Mouse (Mus musculus) embryonic facial prominence, embryonic 14.5 days (tissue): Measurements from ENCODE around the gene Bean1. TPM values are rescaled to one million over a fixed set of nuclear protein-coding genes. Genes with fewer than 3 reads are reported as not detected.

Experiments used
- ATAC-seq: fragments of 200-750 bp; cut with Nextera tagmentation; 2 replicates; pipeline ENCODE4 v1.8.0; 2017; ENCODE audit warnings: low read depth, moderate number of reproducible peaks, moderate TSS enrichment
- DNase-seq: peaks from one replicate; pipeline ENCODE4 v3.0.0-alpha.2; 2015; ENCODE audit warnings: low spot score
- H3K27ac ChIP-seq: fragments of 300-500 bp; sonication (generic); replicated peaks from 2 replicates; pipeline ENCODE4 v1.5.1; 2014; ENCODE audit warnings: low read depth, mild to moderate bottlenecking, low read length, moderate library complexity
- H3K27me3 ChIP-seq: fragments of 300-500 bp; sonication (generic); replicated peaks from 2 replicates; pipeline ENCODE4 v1.6.1; 2014; ENCODE audit warnings: low read length; ENCODE audit not compliant: control insufficient read depth, insufficient read depth
- H3K36me3 ChIP-seq: fragments of 300-500 bp; sonication (generic); 2 replicates; pipeline ENCODE4 v1.6.1; 2014; ENCODE audit warnings: low read length, mixed read lengths; ENCODE audit not compliant: control insufficient read depth, insufficient read depth
- H3K4me1 ChIP-seq: fragments of 300-500 bp; sonication (generic); 2 replicates; pipeline ENCODE4 v1.6.1; 2014; ENCODE audit warnings: antibody characterized with exemption, low read length; ENCODE audit not compliant: control insufficient read depth, insufficient read depth
- H3K4me2 ChIP-seq: fragments of 300-500 bp; sonication (generic); 2 replicates; pipeline ENCODE4 v1.6.1; 2014; ENCODE audit warnings: low read depth, mild to moderate bottlenecking, low read length, moderate library complexity, mixed read lengths
- H3K4me3 ChIP-seq: fragments of 300-500 bp; sonication (generic); 2 replicates; pipeline ENCODE4 v1.5.1; 2014; ENCODE audit warnings: low read depth, mild to moderate bottlenecking, low read length
- H3K9ac ChIP-seq: fragments of 300-500 bp; sonication (generic); 2 replicates; pipeline ENCODE4 v1.6.1; 2014; ENCODE audit warnings: low read depth, mild to moderate bottlenecking, low read length, moderate library complexity, mixed read lengths
- H3K9me3 ChIP-seq: fragments of 300-500 bp; sonication (generic); 2 replicates; pipeline ENCODE4 v1.6.1; 2016; ENCODE audit warnings: low read length; ENCODE audit not compliant: control insufficient read depth
- WGBS: fragments of 180-500 bp; shearing (Covaris S2); extraction: QIAGEN DNeasy Blood & Tissue Kit; methylation state at CpG from one replicate; pipeline ENCODE4 v1.1.7; 2014; 5-methylcytosine and 5-hydroxymethylcytosine counted together
- polyA plus RNA-seq: library from polyadenylated mRNA; unstranded; fragments of >200 nt; fragmentation: Nextera tagmentation; extraction: Ambion mirVana; gene quantifications from 2 replicates; pipeline ENCODE4 v1.2.1, GENCODE M21; 2014

Bean1 gene
- 2.1 and 2.5 TPM in 2 replicates for polyA plus RNA-seq

DNA sequence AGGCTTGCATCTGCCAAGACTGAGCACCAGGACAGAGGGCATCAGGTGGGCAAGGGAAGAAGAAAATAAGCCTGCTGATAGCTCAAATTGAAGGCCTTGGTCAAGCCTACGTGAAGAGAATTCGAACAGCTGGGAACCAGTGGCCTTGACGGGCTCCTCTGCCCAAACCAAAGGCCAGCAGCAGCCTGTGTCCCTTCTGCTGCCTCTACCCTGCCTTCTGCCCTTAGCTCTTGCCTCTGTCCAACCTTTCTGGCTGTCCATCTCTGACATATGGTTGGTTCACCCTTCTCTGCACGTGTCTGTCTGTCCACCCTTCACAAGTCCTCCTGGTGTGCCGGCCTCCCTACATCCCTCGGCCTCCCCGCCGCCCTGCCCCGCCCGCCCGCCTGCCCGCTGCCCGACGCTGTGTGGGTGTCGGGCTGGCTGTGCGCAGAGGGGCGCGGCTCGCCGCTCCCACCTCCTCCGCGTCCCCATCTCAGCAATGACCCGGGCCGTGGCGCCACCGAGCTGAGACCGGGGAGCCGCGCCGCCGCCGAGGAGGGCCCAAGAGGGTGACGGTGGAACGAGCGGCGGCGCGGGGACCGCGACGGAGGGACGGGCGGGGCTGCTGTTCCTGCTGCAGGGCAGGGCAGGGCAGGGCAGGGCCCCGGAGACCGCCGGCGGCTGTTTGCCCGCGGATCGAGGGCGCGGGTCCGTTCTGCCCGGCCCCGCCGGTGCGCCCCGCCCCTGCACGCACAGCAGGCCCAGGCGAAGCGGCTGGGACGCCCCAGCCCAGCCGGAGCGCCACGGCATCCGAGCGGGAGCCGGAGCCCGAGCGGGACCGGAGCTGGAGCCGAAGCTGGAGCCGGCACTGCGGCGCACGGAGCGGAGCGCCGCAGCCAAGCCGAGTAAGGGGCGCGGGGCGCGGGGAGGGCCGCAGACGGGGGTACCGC lies at the start of gene Bean1:
Gene Bean1 (plus strand): TSS at position 325 of the 932 bp plus-strand sequence.
- 4% methylated on average over 31 of the region's 87 CpGs for WGBS
- Histone ChIP-seq H3K4me1 (peaks cover 5% of the 10 kb centered on the region; the same call in 1 of the 2 replicates), H3K4me2 (peak within 1 kb of the TSS; percentile 98), H3K27me3 (peaks cover 45% of the 10 kb centered on the region), H3K27ac (no peak within 1 kb of the TSS), H3K9me3 (no peaks in the 10 kb centered on the region), H3K36me3 (no peaks in the 10 kb centered on the region), H3K4me3 (peak within 1 kb of the TSS; percentile 67), H3K9ac (peak within 1 kb of the TSS; percentile 76)
- peak; percentile 35 for DNase-seq
- peak; percentile 86 for ATAC-seq

DNA sequence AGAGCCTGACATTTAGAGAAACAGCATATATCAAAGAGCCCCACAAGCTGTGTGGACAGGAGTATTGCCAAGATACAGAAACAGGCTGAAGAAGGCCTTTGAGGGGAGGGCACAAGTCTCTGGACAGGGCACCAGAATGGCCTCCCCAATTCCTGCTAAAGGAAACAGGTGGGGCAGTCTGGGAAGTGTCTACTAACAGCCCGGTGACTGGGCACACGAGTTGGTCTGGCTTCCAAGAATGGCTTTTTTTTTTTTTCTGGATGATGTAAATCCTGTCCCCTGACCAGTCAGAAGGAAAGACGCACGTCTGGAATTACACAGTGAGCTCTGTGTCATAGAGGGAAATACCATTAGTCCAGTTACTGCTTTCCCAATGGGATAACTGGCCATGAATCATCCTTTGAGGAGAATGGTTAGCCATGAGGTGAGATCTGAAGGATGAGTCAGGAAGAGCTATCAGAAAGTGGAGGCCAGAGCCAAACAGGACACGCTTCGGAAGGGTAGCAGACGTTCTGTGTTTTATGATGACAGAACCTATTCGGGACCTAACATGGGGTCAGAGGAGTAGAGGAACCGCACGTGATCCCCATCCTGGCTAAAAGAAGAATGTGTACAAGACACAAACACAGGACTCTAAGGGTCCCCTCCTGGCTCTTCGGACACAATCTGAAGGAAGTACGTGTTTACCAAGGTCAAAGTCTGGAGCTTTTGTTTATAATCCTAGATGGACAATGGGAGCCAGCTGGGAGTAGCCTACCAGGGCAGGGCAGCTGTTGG lies 48.4 kb upstream of the Bean1 start:
- H3K27ac ChIP-seq, result no peak overlapping the region
- no peaks in the 10 kb centered on the region for H3K4me1 ChIP-seq
- no peak overlapping the region for H3K4me2 ChIP-seq
- no peak for DNase-seq
- no peak for ATAC-seq
- H3K9ac ChIP-seq, result no peak overlapping the region
- no peaks in the 10 kb centered on the region for H3K9me3 ChIP-seq
- WGBS, result 83% methylated on average over 12 of the region's 12 CpGs
- H3K27me3 ChIP-seq, result no peaks in the 10 kb centered on the region
- no peaks in the 10 kb centered on the region for H3K36me3 ChIP-seq
- no peak overlapping the region for H3K4me3 ChIP-seq

DNA sequence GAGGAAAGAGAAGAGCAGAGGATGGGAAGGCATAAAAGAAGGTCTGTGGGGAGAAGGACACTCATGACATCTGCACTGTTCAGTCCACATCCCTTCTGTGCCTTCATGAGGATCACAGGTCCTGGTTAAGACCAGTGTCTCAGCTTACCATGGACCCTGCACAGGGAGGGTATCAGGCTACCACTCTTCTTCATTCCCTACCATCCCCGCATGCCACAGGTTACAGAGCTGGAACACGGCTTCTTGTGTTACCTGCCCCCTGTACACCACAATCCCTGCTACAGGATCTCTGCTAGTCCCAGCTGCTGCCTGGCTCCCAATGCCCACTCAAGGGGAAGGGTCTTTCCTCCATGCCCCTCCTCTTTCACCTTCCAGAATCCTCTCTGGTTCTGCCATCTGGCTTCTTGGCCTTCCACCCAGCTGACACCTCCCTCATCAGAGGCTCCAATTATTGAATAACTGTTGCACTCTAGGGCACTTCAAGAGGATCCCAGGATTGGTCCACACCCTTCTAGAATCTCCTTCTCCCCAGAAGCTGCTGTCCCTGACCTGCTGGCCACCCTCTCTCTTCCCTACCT lies 47.1 kb upstream of the Bean1 start:
- DNase-seq, result no peak
- Histone ChIP-seq H3K27ac (no peak overlapping the region), H3K4me1 (no peaks in the 10 kb centered on the region), H3K9me3 (no peaks in the 10 kb centered on the region), H3K4me3 (no peak overlapping the region), H3K9ac (no peak overlapping the region), H3K36me3 (no peaks in the 10 kb centered on the region), H3K27me3 (no peaks in the 10 kb centered on the region), H3K4me2 (no peak overlapping the region)
- no peak for ATAC-seq
- WGBS, result 77% methylated on average over 2 of the region's 2 CpGs

DNA sequence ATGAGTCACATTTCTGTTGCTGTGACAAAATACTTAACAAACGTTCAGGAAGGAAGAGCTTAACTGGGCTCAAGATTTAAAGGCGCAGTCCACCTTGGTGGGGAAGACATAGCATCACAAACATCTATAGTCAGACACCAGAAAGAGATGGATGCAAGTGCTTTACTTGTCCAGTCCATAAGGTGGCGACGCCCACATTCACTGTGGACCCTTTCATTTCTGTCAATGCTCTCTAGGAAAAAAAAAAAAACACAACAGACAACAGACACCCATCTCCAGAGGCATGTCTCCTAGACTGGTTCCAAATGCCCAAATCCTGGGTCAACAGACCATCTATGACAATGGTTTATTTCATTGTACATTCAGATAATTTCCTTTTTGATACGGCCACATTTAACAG lies 45.7 kb upstream of the Bean1 start:
- H3K36me3 ChIP-seq, result no peaks in the 10 kb centered on the region
- H3K27me3 ChIP-seq, result no peaks in the 10 kb centered on the region
- WGBS, result 79% methylated on average over 5 of the region's 5 CpGs
- H3K9ac ChIP-seq, result no peak overlapping the region
- H3K4me2 ChIP-seq, result no peak overlapping the region
- no peaks in the 10 kb centered on the region for H3K4me1 ChIP-seq
- H3K27ac ChIP-seq, result no peak overlapping the region
- H3K9me3 ChIP-seq, result no peaks in the 10 kb centered on the region
- no peak for DNase-seq
- no peak for ATAC-seq
- H3K4me3 ChIP-seq, result no peak overlapping the region

DNA sequence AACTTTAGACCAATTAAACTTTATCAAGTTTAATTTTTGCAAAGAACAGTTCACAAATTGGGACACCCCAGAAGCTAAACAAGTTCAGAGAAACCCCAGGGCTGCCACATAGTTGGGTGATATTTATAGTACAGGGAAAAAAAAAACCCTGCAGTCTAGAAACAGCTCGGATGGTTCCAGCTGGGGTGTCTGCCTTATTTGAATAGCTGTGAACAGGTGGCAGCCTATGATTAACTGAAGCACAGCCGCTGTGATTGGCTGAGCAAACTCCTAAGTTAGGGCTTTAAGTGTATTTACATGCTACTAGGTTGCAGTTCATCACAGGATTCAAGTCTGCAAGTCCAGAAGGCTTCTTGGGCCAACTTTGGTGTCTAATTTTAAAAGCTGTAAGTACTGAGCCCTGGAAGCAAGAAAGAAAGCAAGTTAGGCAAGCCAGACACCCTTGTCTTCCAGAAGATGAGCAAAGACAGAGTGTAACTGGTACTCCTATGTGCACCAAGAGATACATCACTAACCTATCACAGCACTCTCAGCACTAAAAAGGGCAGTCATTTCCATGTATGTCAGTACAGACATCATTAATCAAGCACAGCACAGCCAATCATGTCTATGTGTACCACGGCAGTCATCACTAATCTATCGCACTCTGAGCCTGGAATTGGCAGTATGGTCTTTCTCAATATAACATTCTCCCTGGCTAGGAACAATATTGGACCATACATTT lies 42.9 kb upstream of the Bean1 start:
- Histone ChIP-seq H3K4me1 (no peaks in the 10 kb centered on the region), H3K9me3 (no peaks in the 10 kb centered on the region), H3K27me3 (no peaks in the 10 kb centered on the region), H3K4me2 (no peak overlapping the region), H3K36me3 (no peaks in the 10 kb centered on the region), H3K4me3 (no peak overlapping the region), H3K27ac (no peak overlapping the region), H3K9ac (no peak overlapping the region)
- 59% methylated on average over 4 of the region's 4 CpGs for WGBS
- ATAC-seq, result peak; percentile 37; the same call in 1 of the 2 replicates
- DNase-seq, result peak; percentile 74

DNA sequence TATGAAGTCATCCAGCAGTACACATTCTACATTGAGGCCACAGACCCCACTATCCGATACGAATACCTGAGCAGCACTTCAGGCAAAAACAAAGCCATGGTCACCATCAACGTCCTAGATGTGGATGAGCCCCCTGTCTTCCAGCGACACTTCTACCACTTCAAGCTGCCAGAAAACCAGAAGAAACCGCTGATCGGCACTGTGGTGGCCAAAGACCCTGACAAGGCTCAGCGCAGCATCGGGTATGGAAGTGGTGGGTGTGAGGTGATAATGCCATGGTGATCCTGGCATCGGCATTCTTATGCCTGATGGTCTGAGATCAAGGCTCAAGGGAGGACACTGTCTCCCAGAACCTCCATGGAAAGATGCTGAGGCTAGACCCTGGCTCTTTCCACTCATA lies 39.3 kb upstream of the Bean1 start:
- H3K36me3 ChIP-seq, result no peaks in the 10 kb centered on the region
- H3K9ac ChIP-seq, result no peak overlapping the region
- no peak overlapping the region for H3K27ac ChIP-seq
- H3K4me3 ChIP-seq, result no peak overlapping the region
- no peaks in the 10 kb centered on the region for H3K9me3 ChIP-seq
- DNase-seq (no peak), ATAC-seq (no peak)
- H3K4me1 ChIP-seq, result no peaks in the 10 kb centered on the region
- WGBS, result 96% methylated on average over 9 of the region's 9 CpGs
- no peaks in the 10 kb centered on the region for H3K27me3 ChIP-seq
- H3K4me2 ChIP-seq, result no peak overlapping the region

DNA sequence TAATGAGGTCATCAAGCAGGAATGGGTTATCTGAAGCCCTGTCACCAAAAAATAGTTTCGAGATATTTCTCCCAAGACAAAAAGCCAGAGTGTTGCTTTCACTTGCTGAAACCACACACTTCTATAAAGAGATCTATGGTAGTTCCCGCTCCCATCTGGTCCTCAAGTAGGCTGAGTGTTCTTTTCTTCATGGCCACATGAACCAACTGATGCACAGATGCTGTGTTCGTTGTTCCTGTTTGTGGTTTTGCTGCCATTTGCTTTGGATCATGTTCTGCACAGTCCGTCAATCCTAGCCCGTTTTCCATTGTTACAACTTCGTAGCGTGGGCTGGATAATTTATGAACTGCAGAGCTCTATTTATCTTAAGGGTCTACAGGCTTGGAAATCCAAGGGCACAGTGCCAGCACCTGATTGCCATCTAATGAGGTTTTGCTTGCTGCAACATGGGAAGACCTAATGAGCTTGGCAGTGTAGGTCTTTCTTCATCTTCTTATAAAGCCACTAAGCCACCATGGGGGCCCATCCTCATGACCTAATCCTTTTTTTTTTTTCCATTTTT lies 38.7 kb upstream of the Bean1 start:
- Histone ChIP-seq H3K4me3 (no peak overlapping the region), H3K27me3 (no peaks in the 10 kb centered on the region), H3K4me2 (no peak overlapping the region), H3K36me3 (no peaks in the 10 kb centered on the region), H3K9ac (no peak overlapping the region), H3K9me3 (no peaks in the 10 kb centered on the region), H3K4me1 (no peaks in the 10 kb centered on the region), H3K27ac (no peak overlapping the region)
- DNase-seq, result peak; percentile 33
- no peak for ATAC-seq
- WGBS, result 69% methylated on average over 7 of the region's 7 CpGs

DNA sequence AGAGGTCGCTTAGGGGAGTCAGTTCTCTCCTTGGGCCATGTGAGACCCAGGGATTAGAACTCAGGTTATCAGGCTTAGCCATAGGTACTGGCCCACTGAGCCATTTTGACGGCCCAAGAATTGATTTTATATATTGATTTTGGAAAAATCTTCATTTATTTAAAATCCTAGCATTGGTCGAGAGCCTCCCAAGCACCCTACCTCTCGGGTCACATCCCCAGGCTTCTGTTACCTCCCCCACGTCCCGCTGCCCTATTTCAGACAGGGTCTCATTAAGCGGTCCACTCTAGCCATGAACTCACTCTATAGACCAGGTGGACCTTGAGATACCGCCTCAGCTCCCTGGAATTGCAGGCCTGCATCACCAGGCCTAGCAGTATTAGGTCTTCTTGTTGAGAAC lies 35.7 kb upstream of the Bean1 start:
- H3K27me3 ChIP-seq, result no peaks in the 10 kb centered on the region
- H3K36me3 ChIP-seq, result no peaks in the 10 kb centered on the region
- ATAC-seq, result no peak
- no peaks in the 10 kb centered on the region for H3K9me3 ChIP-seq
- no peaks in the 10 kb centered on the region for H3K4me1 ChIP-seq
- no peak overlapping the region for H3K4me3 ChIP-seq
- H3K4me2 ChIP-seq, result no peak overlapping the region
- DNase-seq, result no peak
- H3K9ac ChIP-seq, result no peak overlapping the region
- 90% methylated on average over 8 of the region's 8 CpGs for WGBS
- no peak overlapping the region for H3K27ac ChIP-seq
